Mouse (Mus musculus) ovary, postnatal 14 days (tissue): ENCODE data around the gene Gm44790.

Experiments used
- DNase-seq: peaks from one replicate; pipeline ENCODE4 v3.0.0; 2022; ENCODE audit warnings: low spot score

Gene Gm44790

DNA sequence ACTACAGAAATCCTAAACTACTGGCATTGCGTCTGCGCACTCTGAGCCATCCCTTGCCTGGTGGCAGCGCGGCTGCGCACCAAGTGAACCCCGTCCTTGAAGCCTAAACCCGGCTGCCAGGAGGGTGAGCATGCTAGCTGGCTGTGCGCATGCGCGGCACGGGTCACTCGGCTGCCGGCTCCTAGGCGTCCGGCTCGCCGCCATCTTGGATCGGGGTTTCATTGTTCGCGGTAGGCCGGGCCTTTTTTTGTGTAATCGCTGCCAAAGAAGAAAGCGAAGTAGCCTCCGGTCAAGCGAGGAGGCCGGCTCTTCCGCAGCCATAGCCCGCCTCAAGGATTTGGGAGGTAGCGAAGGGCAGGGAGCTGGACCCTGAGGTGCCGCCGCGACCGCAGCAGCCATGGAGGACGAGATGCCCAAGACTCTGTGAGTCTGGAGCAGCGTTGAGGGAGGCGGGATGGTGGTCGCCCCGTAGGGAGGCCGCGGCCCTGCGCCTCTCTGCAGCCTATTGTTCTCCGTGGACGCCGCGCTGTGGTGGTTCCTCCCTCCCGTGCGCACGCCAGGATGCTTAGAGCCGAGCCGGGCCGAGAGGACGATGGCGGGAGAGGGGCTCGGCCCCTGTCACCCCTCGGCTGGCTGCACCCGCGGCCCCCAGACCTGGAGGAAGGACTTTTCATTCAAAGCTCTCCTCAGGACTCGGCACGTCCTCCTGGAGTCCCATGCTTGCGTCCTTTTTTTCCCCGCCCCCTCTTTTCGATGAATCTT, 22.2 kb upstream of the Gm44790 start, which contains the start of gene Tia1:
Gene Tia1, plus strand, starts transcription at position 120 of the 762 bp plus-strand sequence.
- DNase-seq = peak; percentile 93

DNA sequence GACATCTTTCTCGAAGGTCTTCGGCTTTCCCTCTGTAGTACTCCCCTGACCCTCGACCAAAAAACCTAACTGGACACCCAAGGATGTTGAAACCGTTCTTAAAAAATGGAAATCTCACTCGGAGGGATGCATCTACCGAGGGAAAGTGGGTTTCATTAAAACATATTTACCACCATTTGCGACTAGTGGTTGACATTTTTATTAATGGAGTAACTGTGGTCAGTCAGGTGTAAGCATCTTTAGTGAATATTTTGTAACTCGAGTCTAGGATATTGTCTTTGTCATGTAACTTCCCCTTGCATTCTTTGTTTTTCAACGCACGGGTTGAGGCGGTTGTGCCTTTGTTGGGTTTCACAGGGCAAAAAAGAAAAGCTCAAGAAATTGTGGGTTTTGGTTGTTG, 21.5 kb upstream of the Gm44790 start:
- no peak for DNase-seq

DNA sequence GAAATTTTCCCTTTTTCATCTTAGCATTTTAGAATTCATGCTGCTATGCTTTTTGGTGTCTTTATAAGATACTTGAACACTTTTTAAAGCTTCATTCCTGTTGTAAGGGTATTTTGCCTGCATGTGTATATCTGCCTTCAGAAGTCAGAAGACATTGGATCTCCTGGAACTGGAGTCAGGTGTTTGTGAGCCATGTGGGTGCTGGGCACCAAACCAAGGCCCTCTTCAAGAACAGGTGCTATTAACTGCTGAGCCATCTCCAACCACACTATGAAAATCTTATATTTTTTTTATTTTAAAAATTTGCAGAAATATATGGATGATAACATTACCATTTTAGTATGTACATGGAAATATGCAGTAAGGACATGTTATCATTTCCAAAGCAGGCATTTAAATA, 20.2 kb upstream of the Gm44790 start:
- no peak for DNase-seq

DNA sequence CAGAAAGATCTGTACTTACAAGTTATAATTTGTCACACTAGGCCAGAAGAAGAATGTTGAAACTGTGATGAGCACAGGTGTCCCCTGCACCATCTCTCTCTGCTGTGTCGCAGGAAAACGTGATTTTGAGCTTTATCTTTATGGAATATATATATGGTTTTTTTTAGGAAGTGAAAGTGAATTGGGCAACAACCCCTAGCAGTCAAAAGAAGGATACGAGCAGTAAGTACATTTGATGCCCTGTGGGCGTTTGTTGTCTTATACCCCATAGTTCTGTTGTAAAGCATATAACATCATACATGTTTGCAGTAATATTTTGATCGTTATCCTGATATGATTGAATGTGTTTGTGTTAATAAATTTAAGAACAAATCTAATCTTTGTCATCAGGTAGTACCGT, 7.7 kb upstream of the Gm44790 start:
- no peak for DNase-seq

DNA sequence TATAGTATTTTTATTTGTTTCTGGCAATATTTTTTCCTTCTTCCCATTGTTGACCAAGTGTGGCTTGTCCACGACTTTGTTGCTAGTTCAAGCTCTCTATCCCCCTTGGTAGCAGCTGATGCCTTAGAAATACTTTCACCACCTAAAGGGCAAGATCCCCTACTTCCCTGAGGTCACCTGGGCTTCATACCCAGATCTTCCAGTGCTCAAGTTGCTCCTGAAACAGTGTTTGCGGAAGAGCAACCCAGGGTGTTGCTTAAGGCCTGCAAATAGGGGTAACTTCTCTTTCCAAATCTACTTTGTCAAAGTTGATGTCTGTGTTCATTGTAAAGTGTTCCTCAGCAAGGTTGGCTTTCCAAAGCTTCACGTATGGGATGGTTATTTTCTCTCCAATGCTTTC, 7.2 kb upstream of the Gm44790 start:
- no peak for DNase-seq

DNA sequence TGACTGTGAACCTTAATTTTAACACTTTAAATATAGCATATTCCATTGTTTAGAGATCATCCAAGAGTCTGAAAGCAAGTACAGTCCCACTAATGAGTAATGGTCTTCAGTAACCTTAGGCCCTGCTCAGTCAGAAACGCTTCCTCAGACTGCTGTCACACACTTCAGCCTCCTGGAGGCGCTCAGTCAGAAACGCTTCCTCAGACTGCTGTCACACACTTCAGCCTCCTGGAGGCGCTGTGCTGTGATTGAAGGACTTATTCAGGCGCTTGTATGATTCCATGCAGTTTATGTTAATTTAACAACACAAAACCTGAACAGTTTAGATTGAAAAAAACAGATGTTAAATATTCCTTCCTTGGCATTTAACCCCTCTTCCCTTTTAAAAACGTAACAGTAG, 6.0 kb upstream of the Gm44790 start:
- DNase-seq = no peak

DNA sequence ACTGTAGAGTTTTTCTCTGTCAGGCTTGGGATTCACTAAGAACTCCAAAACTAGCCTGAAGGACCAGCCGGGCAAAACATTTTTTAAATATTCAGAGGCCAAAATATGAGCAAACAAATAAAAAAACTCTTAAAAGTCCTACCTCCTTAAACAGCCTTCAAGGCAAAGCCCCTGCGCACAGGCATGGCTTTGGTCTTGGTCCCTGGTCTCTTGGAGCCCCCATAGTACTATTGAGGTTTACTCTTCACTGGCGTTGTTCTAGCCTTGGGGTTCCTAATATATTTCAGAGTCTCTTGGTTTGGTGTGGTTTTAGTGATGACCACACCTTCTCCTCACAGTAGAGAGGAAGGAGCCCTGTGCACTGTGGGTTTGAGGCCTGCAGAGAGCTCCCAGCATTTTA, 5.1 kb downstream of the Gm44790 start:
- no peak for DNase-seq

DNA sequence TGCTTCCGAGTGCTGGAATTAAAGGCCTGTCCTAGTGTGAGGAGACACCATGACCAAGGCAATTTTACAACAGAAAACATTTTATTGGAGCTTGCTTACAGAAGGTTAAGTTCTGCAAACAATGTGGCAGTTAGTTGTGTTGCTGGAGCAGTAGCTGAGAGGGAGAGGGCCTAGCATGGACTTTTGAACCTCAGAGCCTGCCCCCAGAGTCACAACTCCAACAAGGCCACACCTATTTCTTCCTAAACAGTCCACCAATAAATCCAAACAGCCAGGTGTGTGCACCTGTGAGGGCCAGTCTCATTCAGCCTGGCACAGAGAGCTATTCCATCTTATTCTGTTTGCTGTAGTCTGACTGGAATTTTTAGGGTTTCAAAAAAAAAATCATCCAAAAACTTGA, 7.2 kb downstream of the Gm44790 start:
- no peak for DNase-seq

DNA sequence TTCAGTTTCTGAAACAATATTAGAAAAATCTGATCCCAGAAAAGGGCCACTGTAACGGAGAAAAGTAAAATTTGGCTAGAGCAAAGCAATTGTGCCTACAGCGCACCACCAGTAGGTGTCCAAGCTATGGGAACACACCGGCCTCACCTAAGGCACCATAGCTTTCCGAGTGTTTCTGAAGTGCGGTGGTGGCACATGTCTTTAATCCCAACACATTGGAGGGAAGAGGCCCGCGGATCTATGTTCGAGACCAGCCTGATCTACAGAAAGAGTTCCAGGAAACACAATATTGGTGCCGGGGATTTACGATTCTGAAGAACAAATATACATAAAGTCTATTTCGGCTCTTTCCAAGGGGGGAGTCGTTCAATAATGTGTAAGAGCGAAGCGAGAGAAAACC, 11.3 kb downstream of the Gm44790 start:
- DNase-seq = peak; percentile 38

DNA sequence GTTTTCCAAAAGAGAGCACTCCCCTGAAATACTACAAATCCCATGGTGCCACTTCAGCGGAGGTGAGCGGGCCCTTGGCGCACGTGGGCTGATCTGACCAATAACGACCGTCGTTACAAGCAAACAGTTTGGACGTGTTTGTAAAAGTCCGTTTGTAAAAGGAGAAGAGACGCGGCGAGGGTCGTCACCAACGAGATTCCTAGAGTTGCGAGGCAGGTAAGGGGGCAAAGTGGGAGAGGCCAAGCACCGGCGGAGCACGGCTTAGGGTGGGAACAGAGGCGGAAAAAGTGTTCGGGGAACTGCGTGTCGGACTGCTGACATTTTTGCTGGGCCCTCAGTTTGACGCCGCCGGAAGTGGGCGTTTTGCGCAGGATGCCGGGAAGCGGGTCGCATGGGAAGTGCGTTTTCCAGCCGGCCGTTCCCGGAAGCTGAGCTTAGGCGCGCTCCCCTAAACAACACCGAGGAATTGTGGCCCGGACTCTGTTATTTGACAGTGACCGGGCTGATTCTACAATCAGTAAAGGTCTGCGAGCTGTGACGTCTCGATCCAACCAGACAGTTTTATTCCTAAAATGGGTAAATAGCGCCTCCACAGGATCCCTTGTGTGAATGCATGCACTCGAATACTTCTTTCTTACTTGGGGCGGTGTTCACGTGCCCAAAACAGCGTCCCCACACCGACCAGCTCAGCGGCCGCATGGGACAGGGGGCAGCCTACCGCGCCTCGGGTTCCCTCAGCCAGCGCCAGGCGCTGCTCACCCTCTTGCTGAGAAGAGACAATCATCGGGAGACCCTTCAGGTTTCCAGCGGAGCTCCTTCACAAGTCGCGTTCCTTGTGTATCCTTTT, 12.0 kb downstream of the Gm44790 start, which contains the start of gene C87436:
Gene C87436, plus strand, starts transcription at position 103 of the 847 bp plus-strand sequence.
- peak; percentile 92 for DNase-seq

DNA sequence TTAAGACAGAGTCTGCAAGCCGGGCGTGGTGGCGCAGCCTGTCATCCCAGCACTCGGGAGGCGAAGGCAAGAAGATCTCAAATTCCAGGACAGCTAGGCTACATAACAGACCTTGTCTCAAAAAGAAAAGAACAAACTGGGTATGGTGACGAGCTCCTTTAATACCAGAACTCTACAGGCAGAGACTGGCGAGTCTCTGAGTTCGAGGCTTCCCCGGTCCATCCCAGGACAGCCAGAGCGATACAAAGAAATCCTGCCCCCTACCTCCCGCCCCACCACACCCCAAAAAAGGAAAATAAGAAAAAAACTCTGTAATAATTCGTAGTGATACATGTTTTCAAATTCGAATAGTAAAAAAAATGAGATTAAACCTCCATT, 12.7 kb downstream of the Gm44790 start:
- DNase-seq = no peak

DNA sequence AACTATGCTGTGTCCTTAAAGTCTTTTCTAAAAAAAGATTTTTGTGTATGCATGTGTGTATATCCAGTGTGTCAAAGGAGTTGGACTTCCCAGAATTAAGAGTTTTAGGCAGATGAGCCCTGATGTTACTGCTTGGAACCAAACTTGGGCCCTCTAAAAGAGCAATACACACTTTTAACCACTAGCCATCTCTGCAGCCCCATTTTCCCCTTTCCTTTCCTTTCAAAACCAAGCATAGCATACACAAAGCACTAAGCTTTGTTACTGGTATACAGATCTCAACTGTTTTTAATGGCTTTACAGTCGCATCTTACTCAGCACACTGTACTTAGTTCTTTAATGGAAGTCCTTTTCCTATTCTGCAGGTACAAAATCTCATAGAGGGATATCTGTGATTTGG, 13.1 kb downstream of the Gm44790 start:
- DNase-seq = no peak

DNA sequence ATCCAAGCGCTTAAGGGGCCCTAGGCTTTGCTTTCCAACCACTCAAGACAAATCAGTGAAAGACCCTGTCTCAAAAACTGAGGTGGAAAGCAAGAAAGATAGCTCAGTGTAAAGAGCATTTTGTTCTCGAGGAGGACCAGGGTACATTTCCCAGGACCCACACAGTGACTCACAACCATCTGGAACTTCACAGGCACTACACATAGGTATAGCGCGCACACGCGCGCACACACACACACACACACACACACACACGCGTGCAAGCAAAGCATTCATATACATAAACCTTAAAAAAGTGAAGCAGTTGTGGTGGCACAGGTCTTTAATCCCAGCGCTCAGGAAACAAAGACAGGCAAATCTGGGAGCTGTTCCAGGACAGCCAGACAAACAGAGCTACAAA, 15.1 kb downstream of the Gm44790 start:
- DNase-seq = no peak

DNA sequence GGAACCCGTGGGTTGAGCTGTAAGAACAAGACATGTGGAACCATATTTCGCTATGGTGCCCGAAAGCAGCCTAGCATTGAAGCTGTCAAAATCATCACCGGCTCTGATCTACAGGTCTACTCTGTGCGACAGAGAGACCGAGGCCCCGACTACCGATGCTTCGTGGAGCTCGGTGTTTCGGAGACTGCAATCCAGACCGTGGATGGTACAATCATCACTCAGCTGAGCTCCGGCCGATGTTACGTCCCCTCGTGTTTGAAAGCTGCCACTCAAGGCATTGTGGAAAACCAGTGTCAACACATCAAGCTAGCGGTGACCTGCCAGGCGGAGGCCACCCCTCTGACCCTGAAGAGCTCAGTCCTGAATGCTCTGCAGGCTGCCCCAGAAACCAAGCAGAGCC, 19.1 kb downstream of the Gm44790 start:
- DNase-seq = no peak

DNA sequence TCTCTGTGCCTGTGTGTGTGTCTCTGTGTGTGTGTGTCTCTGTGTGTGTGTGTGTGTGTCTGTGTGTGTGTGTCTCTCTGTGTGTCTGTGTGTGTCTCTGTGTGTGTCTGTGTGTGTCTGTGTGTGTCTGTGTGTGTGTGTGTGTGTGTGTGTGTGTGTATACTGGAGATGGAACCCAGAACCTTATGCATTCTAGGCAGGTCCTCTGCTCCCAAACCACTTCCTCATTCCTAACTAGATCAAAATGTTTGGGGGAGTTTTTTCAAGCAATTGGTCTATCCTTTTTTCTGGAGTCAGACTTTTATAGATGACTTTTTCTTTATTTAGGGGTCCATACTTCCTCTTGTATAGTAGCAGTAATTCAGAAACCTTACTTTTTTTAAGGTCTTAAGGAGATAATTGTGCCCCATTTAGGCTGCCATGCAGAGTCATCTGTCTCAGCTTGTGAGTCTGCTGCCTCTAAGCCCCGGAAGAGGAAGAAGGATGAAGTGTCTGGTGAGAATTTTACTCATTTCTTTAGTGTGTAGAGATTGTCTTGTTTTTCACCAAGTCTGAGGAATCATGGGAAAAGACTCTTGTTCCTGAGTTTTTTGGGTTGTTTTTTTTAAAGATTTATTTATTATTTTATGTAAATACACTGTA, 20.6 kb downstream of the Gm44790 start:
- DNase-seq = no peak

DNA sequence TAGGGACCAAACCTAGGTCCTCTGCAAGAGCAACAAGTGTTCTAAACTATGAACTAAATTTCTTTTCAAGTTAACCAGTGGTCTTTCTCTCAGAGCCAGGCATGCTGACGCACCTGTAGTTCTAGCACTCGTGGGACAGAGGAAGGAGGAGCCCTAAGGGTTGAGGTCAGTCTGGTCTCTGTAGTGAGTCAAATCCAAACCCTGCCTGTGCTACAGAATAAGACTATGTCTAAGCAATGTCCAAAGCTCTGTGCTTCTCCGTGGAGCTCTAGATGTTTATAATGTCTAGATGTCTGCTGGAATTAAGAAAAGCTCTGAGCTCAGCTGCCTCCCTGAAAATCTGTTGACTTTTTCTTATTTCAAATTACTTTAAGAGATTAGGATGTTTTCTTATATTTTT, 30.3 kb downstream of the Gm44790 start:
- no peak for DNase-seq

DNA sequence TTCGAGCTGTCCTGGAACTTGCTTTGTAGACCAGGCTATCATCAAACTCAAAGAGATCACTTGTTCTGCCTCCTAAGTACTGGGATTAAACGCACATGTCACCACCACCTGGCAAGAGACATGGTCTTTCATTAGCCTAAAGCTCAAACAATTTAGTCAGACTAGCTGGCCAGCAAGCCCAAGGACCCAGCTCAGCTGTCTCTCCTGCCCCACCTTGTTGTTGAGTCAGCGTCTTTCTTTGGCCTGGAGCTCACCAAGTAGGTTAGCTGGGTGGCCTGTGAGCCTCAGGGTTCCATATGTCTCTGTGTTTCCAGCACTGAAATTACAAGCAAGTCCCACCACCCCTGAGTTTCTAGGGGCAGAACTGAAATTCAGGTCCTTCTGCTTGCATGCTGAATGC, 36.6 kb downstream of the Gm44790 start:
- DNase-seq = no peak

DNA sequence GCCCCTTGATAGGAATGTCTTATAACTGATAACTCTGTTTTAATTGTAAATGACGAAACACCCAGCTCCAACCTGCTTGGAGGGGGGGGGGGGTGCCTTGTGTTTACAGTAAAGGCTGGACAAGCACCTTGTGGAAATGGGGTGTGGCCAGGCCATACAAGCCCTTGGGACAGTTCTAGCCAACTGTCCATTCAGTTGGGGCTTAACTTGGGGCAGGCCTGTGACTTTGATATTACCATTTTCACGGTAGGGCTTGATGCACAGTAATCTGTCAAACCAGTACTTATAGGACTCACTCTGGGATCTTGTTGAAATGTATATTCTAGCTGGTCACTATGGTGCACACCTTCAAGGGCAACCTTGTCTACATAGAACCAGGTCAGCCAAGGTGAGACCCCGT, 44.9 kb downstream of the Gm44790 start:
- DNase-seq = no peak

DNA sequence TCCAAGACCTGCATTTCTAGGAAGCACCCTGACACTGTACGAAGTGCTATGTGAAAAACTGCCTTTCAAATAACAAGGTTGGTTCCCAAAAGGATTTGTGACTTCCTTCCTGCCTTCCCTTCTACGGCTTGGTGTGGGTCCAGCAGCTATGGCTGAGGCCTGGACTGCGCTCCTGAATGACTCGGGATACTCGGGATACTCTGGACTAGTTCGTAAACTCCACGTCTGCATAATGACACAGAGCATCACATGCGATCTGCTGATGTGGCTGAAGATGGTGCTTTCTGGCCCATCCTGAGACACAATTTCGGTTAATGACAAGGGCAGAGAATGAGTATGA, 45.3 kb downstream of the Gm44790 start:
- DNase-seq = no peak

DNA sequence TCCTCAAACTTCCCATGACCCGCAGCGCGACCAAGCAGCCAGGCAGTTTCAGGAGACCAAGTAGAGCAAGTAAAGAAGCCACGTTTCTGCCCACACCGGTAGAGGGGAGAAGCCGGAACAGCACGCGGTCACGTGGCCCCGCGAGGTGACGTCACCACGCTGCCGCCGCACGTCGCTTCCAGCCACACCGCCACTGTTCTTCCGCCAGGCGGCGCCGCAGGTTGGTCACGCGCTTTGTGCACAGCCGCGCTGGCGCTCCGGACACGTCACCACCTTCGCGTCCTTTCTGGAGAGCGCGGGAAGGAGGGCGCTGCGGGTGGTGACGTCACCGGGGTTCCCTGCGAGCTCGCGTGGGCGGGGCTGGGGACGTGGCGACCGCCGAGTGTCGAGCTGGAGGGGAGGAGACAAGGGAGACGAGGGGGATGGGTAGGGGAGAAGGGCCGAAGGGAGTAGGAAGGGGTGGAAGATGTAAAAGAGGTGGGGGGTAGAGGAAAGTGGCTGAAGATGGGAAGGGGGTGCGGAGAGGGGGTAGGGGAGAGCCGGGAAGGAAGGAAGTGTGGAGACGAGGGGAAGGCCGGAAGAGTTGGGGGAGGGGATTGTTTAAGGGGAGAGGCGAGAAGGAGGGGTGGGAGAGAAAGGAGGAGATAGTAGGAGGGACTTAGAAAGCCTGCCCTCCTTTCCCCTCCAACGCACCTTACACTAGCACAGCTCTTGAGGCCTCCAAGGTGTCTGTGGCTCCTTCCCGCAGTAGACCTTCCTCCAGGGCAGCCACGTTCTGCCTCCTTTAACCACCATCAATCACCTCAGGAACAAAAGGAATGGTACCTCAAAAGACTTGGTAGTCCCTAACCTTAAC, 45.9 kb downstream of the Gm44790 start:
- DNase-seq = peak; percentile 99

DNA sequence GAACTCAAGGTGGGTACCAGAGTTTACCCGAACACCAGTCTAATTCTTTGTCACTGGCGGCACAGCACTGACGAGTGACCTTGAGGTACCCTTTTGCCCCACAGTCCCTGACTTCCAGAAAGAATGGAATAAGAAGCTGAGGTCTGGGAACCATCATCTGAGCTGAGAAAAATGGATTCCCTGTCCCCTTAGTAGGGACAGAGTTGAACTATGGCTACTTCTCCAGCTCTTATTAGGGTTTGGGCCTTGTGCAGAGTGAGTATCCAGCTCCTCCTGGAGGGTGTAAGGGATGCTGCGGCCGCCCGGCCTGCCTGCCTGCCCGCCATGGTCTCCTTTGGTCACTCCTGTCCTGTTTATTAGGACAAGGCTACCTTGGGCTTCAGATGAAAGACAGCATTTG, 46.6 kb downstream of the Gm44790 start:
- no peak for DNase-seq

DNA sequence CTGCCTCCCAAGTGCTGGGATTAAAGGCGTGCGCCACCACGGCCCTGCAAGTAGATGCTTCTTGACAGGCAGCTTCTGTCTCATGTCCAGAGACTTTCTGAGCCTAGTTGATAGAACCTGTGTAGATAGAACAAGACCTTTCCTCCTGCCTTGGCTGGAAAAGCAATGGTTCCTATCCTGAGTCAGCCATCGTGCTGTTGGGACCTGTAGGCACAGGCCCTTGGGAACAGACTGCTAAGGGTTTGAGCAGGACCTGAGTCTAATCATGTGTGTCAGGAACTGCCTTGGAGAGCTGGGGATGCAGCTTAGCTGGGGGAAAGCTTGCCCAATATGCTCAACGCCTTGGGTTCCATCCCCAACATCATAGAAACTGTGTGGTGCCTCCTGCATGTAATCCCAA, 47.6 kb downstream of the Gm44790 start:
- no peak for DNase-seq
